Mouse (Mus musculus) hindbrain, postnatal 0 days (tissue): ENCODE data around the gene Dydc2. TPM values are rescaled to one million over a fixed set of nuclear protein-coding genes. Genes with fewer than 3 reads are reported as not detected.

Experiments
- ATAC-seq: fragments of 200-750 bp; cut with Nextera tagmentation; 2 replicates; pipeline ENCODE4 v1.8.0; 2017; ENCODE audit warnings: mild to moderate bottlenecking, moderate TSS enrichment, moderate library complexity
- DNase-seq: peaks from one replicate; pipeline ENCODE4 v3.0.0-alpha.2; 2015; ENCODE audit warnings: low spot score
- H3K27ac ChIP-seq: fragments of 300-500 bp; sonication (generic); 2 replicates; pipeline ENCODE4 v1.5.1; 2014; ENCODE audit warnings: mild to moderate bottlenecking
- H3K27me3 ChIP-seq: fragments of 300-500 bp; sonication (generic); 2 replicates; pipeline ENCODE4 v1.6.1; 2014; ENCODE audit warnings: low read length, mixed read lengths; ENCODE audit not compliant: insufficient read depth
- H3K36me3 ChIP-seq: fragments of 300-500 bp; sonication (generic); 2 replicates; pipeline ENCODE4 v1.6.1; 2014; ENCODE audit warnings: low read length, mixed read lengths; ENCODE audit not compliant: insufficient read depth
- H3K4me1 ChIP-seq: fragments of 300-500 bp; sonication (generic); 2 replicates; pipeline ENCODE4 v1.6.1; 2014; ENCODE audit warnings: antibody characterized with exemption, low read length, mixed read lengths; ENCODE audit not compliant: insufficient read depth
- H3K4me2 ChIP-seq: fragments of 300-500 bp; sonication (generic); 2 replicates; pipeline ENCODE4 v1.6.1; 2014; ENCODE audit warnings: low read depth, mild to moderate bottlenecking, low read length, moderate library complexity, mixed read lengths
- H3K4me3 ChIP-seq: fragments of 300-500 bp; sonication (generic); 2 replicates; pipeline ENCODE4 v1.5.1; 2014; ENCODE audit warnings: low read length
- H3K9ac ChIP-seq: fragments of 300-500 bp; sonication (generic); replicated peaks from 2 replicates; pipeline ENCODE4 v1.6.1; 2014; ENCODE audit warnings: mild to moderate bottlenecking, low read length, moderate library complexity, mixed read lengths
- H3K9me3 ChIP-seq: fragments of 300-500 bp; sonication (generic); 2 replicates; pipeline ENCODE4 v1.6.1; 2016; ENCODE audit warnings: low read length, mixed read lengths
- CTCF ChIP-seq: IDR thresholded peaks from 2 replicates; pipeline ENCODE4 v1.5.1; 2016; ENCODE audit warnings: antibody characterized with exemption, control low read depth, low read depth
- WGBS: fragments of 180-500 bp; shearing (Covaris S2); extraction: QIAGEN DNeasy Blood & Tissue Kit; methylation state at CpG from one replicate; pipeline ENCODE4 v1.1.7; 2014; 5-methylcytosine and 5-hydroxymethylcytosine counted together
- polyA plus RNA-seq: library from polyadenylated mRNA; unstranded; fragments of >200 nt; fragmentation: Nextera tagmentation; extraction: Ambion mirVana; gene quantifications from 2 replicates; pipeline ENCODE4 v1.2.1, GENCODE M21; 2015
- total RNA-seq: library from RNA; depleted of rRNA; stranded (reverse); fragments of >200 nt; gene quantifications from 2 replicates; pipeline ENCODE4 v1.2.3, GENCODE M21; 2014; rRNA removed

Gene Dydc2
- total and polyA plus RNA-seq, 2 experiments from 2014 or later: 0.96 TPM; not detected in 1

DNA sequence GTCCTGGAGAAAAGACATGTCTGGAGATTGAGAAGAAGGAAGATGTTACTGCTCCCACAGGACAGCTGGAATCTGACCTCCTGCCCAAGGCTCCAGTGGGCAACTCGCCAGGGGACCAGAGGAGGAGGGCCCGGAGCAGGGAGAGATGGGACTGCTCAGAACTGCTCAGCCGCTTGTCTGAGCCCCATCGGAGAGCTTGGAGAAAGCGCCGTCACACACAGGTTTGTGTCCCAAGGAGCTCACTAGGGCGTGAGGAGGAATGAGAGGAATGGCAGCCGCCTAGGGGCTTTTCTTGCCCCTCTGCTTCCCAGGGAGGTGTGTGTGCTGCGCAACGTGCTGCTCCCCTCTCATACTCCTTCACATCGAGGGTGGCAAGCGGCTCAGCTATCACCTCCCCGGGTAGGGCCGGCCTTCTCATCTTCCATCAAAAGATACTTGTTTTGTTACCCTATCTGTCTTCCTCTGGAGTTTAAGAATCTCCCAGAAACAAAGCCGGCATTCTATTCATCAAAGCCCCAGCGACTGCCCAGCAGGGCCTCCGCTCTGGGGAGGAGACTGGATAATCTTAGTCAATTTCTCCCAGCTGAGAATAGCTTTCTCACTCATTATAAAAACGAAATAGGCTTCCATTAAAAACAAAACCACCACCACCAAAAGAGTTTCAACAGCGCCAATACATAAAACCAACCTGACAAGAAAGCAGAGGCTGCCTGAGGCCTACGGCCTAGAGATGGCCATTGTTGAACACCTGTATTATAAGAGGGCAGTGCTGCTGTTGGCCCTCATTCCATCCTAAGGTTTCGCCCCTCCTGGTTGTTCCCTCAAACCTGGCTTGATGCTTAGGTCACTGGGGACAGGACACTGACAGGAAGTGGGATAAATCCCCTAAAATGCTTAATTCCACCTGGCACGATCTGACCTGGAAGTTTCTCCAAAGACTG lies 64.5 kb downstream of the Dydc2 start:
- H3K27ac ChIP-seq: no peak overlapping the region
- DNase-seq (peak; percentile 15), ATAC-seq (no peak; the same call in 1 of the 2 replicates)
- H3K9me3 ChIP-seq: no peaks in the 10 kb centered on the region
- H3K4me1 ChIP-seq: peaks cover 6% of the 10 kb centered on the region
- 18% methylated on average over 22 of the region's 22 CpGs for WGBS
- no peak overlapping the region for H3K4me3 ChIP-seq
- H3K9ac ChIP-seq: no peak overlapping the region
- H3K36me3 ChIP-seq: no peaks in the 10 kb centered on the region; the same call in 1 of the 2 replicates
- no peaks in the 10 kb centered on the region for H3K27me3 ChIP-seq
- TF ChIP-seq CTCF: no peak
- H3K4me2 ChIP-seq: peak overlapping the region; percentile 44

- H3K27me3 ChIP-seq: no peaks in the 10 kb centered on the region
- WGBS: 94% methylated on average over 5 of the region's 5 CpGs
- no peak for TF ChIP-seq CTCF
- ATAC-seq: no peak
- no peak overlapping the region for H3K4me2 ChIP-seq
- peaks cover 6% of the 10 kb centered on the region for H3K4me1 ChIP-seq
- H3K4me3 ChIP-seq: no peak overlapping the region
- H3K9ac ChIP-seq: no peak overlapping the region
- H3K9me3 ChIP-seq: no peaks in the 10 kb centered on the region
- H3K36me3 ChIP-seq: no peaks in the 10 kb centered on the region; the same call in 1 of the 2 replicates
- no peak overlapping the region for H3K27ac ChIP-seq
- no peak for DNase-seq
These were observed 67.4 kb downstream of the Dydc2 start for GRCm38 (mm10) chr14:41001576-41001975.

GRCm38 (mm10) chr14:41000801-41001200 lies 68.2 kb downstream of the Dydc2 start:
- ATAC-seq: no peak
- Histone ChIP-seq H3K9me3 (no peaks in the 10 kb centered on the region), H3K4me3 (no peak overlapping the region), H3K4me1 (peaks cover 6% of the 10 kb centered on the region), H3K9ac (no peak overlapping the region), H3K27ac (no peak overlapping the region), H3K27me3 (no peaks in the 10 kb centered on the region), H3K4me2 (no peak overlapping the region), H3K36me3 (no peaks in the 10 kb centered on the region; the same call in 1 of the 2 replicates)
- WGBS: 83% methylated on average over 4 of the region's 4 CpGs
- DNase-seq: no peak
- no peak for TF ChIP-seq CTCF

- ATAC-seq (no peak), DNase-seq (no peak)
- no peaks in the 10 kb centered on the region; the same call in 1 of the 2 replicates for H3K36me3 ChIP-seq
- 82% methylated on average over 7 of the region's 7 CpGs for WGBS
- no peaks in the 10 kb centered on the region for H3K27me3 ChIP-seq
- H3K9me3 ChIP-seq: no peaks in the 10 kb centered on the region
- H3K4me1 ChIP-seq: peaks cover 6% of the 10 kb centered on the region
- H3K27ac ChIP-seq: no peak overlapping the region
- TF ChIP-seq CTCF: no peak
- no peak overlapping the region for H3K4me3 ChIP-seq
- H3K9ac ChIP-seq: no peak overlapping the region
- H3K4me2 ChIP-seq: no peak overlapping the region
These were observed 68.9 kb downstream of the Dydc2 start for GRCm38 (mm10) chr14:40999904-41000645.

Other genes starting within 250 kb of the Dydc2 start
- gene Sh2d4b, start 175.9 kb downstream of the Dydc2 start, total RNA-seq: 1.8 and 2.6 TPM in 2 replicates
- 0.54 and 0.63 TPM in 2 replicates for gene Sh2d4b, start 175.9 kb downstream of the Dydc2 start, polyA plus RNA-seq
- 38.2 and 39.2 TPM in 2 replicates for gene Tspan14, start 102.4 kb downstream of the Dydc2 start, total RNA-seq
- gene Tspan14, start 102.4 kb downstream of the Dydc2 start, polyA plus RNA-seq: 30.4 and 35.2 TPM in 2 replicates
- gene Fam213a, start 55.4 kb downstream of the Dydc2 start, total RNA-seq: 35.1 and 35.3 TPM in 2 replicates
- gene Fam213a, start 55.4 kb downstream of the Dydc2 start, polyA plus RNA-seq: 109 and 118 TPM in 2 replicates
- not detected in 2 replicates for gene Dydc1, start 3.7 kb upstream of the Dydc2 start, total RNA-seq
- gene Dydc1, start 3.7 kb upstream of the Dydc2 start, polyA plus RNA-seq: 0.43 TPM in 1 of 2 replicates, not detected in the other
- 0.29 TPM in 1 of 2 replicates, not detected in the other for gene Mat1a, start 35.8 kb upstream of the Dydc2 start, total RNA-seq
- not detected in 2 replicates for gene Mat1a, start 35.8 kb upstream of the Dydc2 start, polyA plus RNA-seq
- not detected in 2 replicates for gene Sftpa1, start 62.6 kb upstream of the Dydc2 start, total RNA-seq
- gene Sftpa1, start 62.6 kb upstream of the Dydc2 start, polyA plus RNA-seq: not detected in 2 replicates
- gene Mbl1, start 82.2 kb upstream of the Dydc2 start, total RNA-seq: not detected in 2 replicates
- not detected in 2 replicates for gene Mbl1, start 82.2 kb upstream of the Dydc2 start, polyA plus RNA-seq
- gene Sftpd, start 115.9 kb upstream of the Dydc2 start, total RNA-seq: not detected in 2 replicates
- not detected in 2 replicates for gene Sftpd, start 115.9 kb upstream of the Dydc2 start, polyA plus RNA-seq
- 0.10 TPM in 1 of 2 replicates, not detected in the other for gene Gm2832, start 209.6 kb upstream of the Dydc2 start, total RNA-seq
- gene Gm2832, start 209.6 kb upstream of the Dydc2 start, polyA plus RNA-seq: 0.56 and 0.57 TPM in 2 replicates